Mouse (Mus musculus): ENCODE results near the gene Pkmyt1. TPM values are rescaled to one million over a fixed set of nuclear protein-coding genes. Genes with fewer than 3 reads are reported as not detected.
A peak's percentile ranks its signal among the peaks of the same experiment; 100 is the strongest.

Gene Pkmyt1
- polyA plus RNA-seq, 1 experiment from 2014 or later = 29.5 TPM

GRCm38 (mm10) chr17:23725477-23725876 lies 659 bp upstream of the Pkmyt1 start:
- Histone ChIP-seq H3K4me2 (ENCODE audit: low read depth, low read length) (peak overlapping the region; percentile 83), H3K27me3 (ENCODE audit: control insufficient read depth, insufficient read depth, low read length) (no peaks in the 10 kb centered on the region), H3K36me3 (replicated peaks; ENCODE audit: control insufficient read depth, insufficient read depth, low read depth, low read length) (no peaks in the 10 kb centered on the region), H3K4me1 (ENCODE audit: control insufficient read depth, insufficient read depth, low read length) (no peaks in the 10 kb centered on the region), H3K9ac (replicated peaks; ENCODE audit: low read length) (peak overlapping the region; percentile 46), H3K27ac (replicated peaks; ENCODE audit: low read depth, low read length) (no peak overlapping the region), H3K9me3 (replicated peaks; ENCODE audit: control insufficient read depth, low read length) (no peaks in the 10 kb centered on the region), H3K4me3 (ENCODE audit: low read depth, low read length) (peak overlapping the region; percentile 88; the same call in 1 of the 2 replicates)
- DNase-seq (ENCODE audit: low spot score) = no peak
- 61% methylated on average over 4 of the region's 4 CpGs for WGBS
- no peak for ATAC-seq (replicated peaks; ENCODE audit: insufficient number of reproducible peaks, low FRiP score, low TSS enrichment, low read depth)

GRCm38 (mm10) chr17:23726758-23727142 lies 614 bp downstream of the Pkmyt1 start:
- under 1% methylated on average over 20 of the region's 20 CpGs for WGBS
- H3K4me2 ChIP-seq (ENCODE audit: low read depth, low read length) = peak overlapping the region; percentile 83
- H3K27me3 ChIP-seq (ENCODE audit: control insufficient read depth, insufficient read depth, low read length) = no peaks in the 10 kb centered on the region
- peak overlapping the region; percentile 88 for H3K4me3 ChIP-seq (ENCODE audit: low read depth, low read length)
- ATAC-seq (replicated peaks; ENCODE audit: insufficient number of reproducible peaks, low FRiP score, low TSS enrichment, low read depth) = peak; percentile 82
- peak; percentile 80 for DNase-seq (ENCODE audit: low spot score)
- peak overlapping the region; percentile 70 for H3K27ac ChIP-seq (replicated peaks; ENCODE audit: low read depth, low read length)
- H3K9me3 ChIP-seq (replicated peaks; ENCODE audit: control insufficient read depth, low read length) = no peaks in the 10 kb centered on the region
- H3K9ac ChIP-seq (replicated peaks; ENCODE audit: low read length) = peak overlapping the region; percentile 79
- no peaks in the 10 kb centered on the region for H3K36me3 ChIP-seq (replicated peaks; ENCODE audit: control insufficient read depth, insufficient read depth, low read depth, low read length)
- no peaks in the 10 kb centered on the region for H3K4me1 ChIP-seq (ENCODE audit: control insufficient read depth, insufficient read depth, low read length)

- Histone ChIP-seq H3K9ac (replicated peaks; ENCODE audit: low read length) (no peak overlapping the region), H3K36me3 (replicated peaks; ENCODE audit: control insufficient read depth, insufficient read depth, low read depth, low read length) (no peaks in the 10 kb centered on the region), H3K27ac (replicated peaks; ENCODE audit: low read depth, low read length) (no peak overlapping the region), H3K4me1 (ENCODE audit: control insufficient read depth, insufficient read depth, low read length) (no peaks in the 10 kb centered on the region), H3K4me2 (ENCODE audit: low read depth, low read length) (no peak overlapping the region), H3K9me3 (replicated peaks; ENCODE audit: control insufficient read depth, low read length) (no peaks in the 10 kb centered on the region), H3K27me3 (ENCODE audit: control insufficient read depth, insufficient read depth, low read length) (no peaks in the 10 kb centered on the region; the same call in 1 of the 2 replicates), H3K4me3 (ENCODE audit: low read depth, low read length) (no peak overlapping the region)
- ATAC-seq (replicated peaks; ENCODE audit: insufficient number of reproducible peaks, low FRiP score, low TSS enrichment, low read depth) (no peak), DNase-seq (ENCODE audit: low spot score) (no peak)
- WGBS = 55% methylated on average over 1 of the region's 1 CpGs
These were observed 4.3 kb downstream of the Pkmyt1 start for GRCm38 (mm10) chr17:23730441-23730840.

GRCm38 (mm10) chr17:23734341-23734740 lies 8.2 kb downstream of the Pkmyt1 start:
- H3K4me2 ChIP-seq (ENCODE audit: low read depth, low read length) = no peak overlapping the region
- ATAC-seq (replicated peaks; ENCODE audit: insufficient number of reproducible peaks, low FRiP score, low TSS enrichment, low read depth) (no peak), DNase-seq (ENCODE audit: low spot score) (no peak)
- H3K9ac ChIP-seq (replicated peaks; ENCODE audit: low read length) = no peak overlapping the region
- no peaks in the 10 kb centered on the region for H3K9me3 ChIP-seq (replicated peaks; ENCODE audit: control insufficient read depth, low read length)
- peaks cover under 1% of the 10 kb centered on the region for H3K4me1 ChIP-seq (ENCODE audit: control insufficient read depth, insufficient read depth, low read length)
- no peaks in the 10 kb centered on the region for H3K36me3 ChIP-seq (replicated peaks; ENCODE audit: control insufficient read depth, insufficient read depth, low read depth, low read length)
- no peak overlapping the region for H3K4me3 ChIP-seq (ENCODE audit: low read depth, low read length)
- WGBS = 88% methylated on average over 1 of the region's 1 CpGs
- H3K27ac ChIP-seq (replicated peaks; ENCODE audit: low read depth, low read length) = no peak overlapping the region
- peaks cover 12% of the 10 kb centered on the region for H3K27me3 ChIP-seq (ENCODE audit: control insufficient read depth, insufficient read depth, low read length)

GRCm38 (mm10) chr17:23737493-23738445 lies 11.6 kb downstream of the Pkmyt1 start:
- WGBS = 62% methylated on average over 15 of the region's 15 CpGs
- Histone ChIP-seq H3K27me3 (ENCODE audit: control insufficient read depth, insufficient read depth, low read length) (peaks cover 42% of the 10 kb centered on the region), H3K4me1 (ENCODE audit: control insufficient read depth, insufficient read depth, low read length) (peaks cover 6% of the 10 kb centered on the region), H3K9me3 (replicated peaks; ENCODE audit: control insufficient read depth, low read length) (no peaks in the 10 kb centered on the region), H3K36me3 (replicated peaks; ENCODE audit: control insufficient read depth, insufficient read depth, low read depth, low read length) (no peaks in the 10 kb centered on the region), H3K4me2 (ENCODE audit: low read depth, low read length) (no peak overlapping the region), H3K9ac (replicated peaks; ENCODE audit: low read length) (no peak overlapping the region; the same call in 1 of the 2 replicates), H3K27ac (replicated peaks; ENCODE audit: low read depth, low read length) (no peak overlapping the region), H3K4me3 (ENCODE audit: low read depth, low read length) (no peak overlapping the region)
- no peak for DNase-seq (ENCODE audit: low spot score)
- 0 out of 2 replicates have a peak, but pooled peaks have one; percentile 2 for ATAC-seq (replicated peaks; ENCODE audit: insufficient number of reproducible peaks, low FRiP score, low TSS enrichment, low read depth)

GRCm38 (mm10) chr17:23738836-23739201 lies 12.7 kb downstream of the Pkmyt1 start:
- ATAC-seq (replicated peaks; ENCODE audit: insufficient number of reproducible peaks, low FRiP score, low TSS enrichment, low read depth) = no peak
- 30% methylated on average over 2 of the region's 2 CpGs for WGBS
- Histone ChIP-seq H3K27ac (replicated peaks; ENCODE audit: low read depth, low read length) (no peak overlapping the region), H3K27me3 (ENCODE audit: control insufficient read depth, insufficient read depth, low read length) (peaks cover 53% of the 10 kb centered on the region), H3K9me3 (replicated peaks; ENCODE audit: control insufficient read depth, low read length) (no peaks in the 10 kb centered on the region), H3K9ac (replicated peaks; ENCODE audit: low read length) (no peak overlapping the region), H3K4me2 (ENCODE audit: low read depth, low read length) (peak overlapping the region; percentile 97), H3K36me3 (replicated peaks; ENCODE audit: control insufficient read depth, insufficient read depth, low read depth, low read length) (no peaks in the 10 kb centered on the region), H3K4me1 (ENCODE audit: control insufficient read depth, insufficient read depth, low read length) (peaks cover 6% of the 10 kb centered on the region), H3K4me3 (ENCODE audit: low read depth, low read length) (peak overlapping the region; percentile 58)
- DNase-seq (ENCODE audit: low spot score) = no peak

GRCm38 (mm10) chr17:23739202-23740135 lies 13.3 kb downstream of the Pkmyt1 start:
- peak; percentile 23 for DNase-seq (ENCODE audit: low spot score)
- peaks cover 59% of the 10 kb centered on the region for H3K27me3 ChIP-seq (ENCODE audit: control insufficient read depth, insufficient read depth, low read length)

More at GRCm38 (mm10) chr17:23739202-23740135, 13.3 kb downstream of the Pkmyt1 start:
- H3K4me3 ChIP-seq (ENCODE audit: low read depth, low read length) = peak overlapping the region; percentile 58
- no peaks in the 10 kb centered on the region for H3K9me3 ChIP-seq (replicated peaks; ENCODE audit: control insufficient read depth, low read length)
- under 1% methylated on average over 48 of the region's 48 CpGs for WGBS
- peak overlapping the region; percentile 56 for H3K27ac ChIP-seq (replicated peaks; ENCODE audit: low read depth, low read length)
- H3K4me1 ChIP-seq (ENCODE audit: control insufficient read depth, insufficient read depth, low read length) = peaks cover 6% of the 10 kb centered on the region
- 0 out of 2 replicates have a peak, but pooled peaks have one; percentile 15 for ATAC-seq (replicated peaks; ENCODE audit: insufficient number of reproducible peaks, low FRiP score, low TSS enrichment, low read depth)
- peak overlapping the region; percentile 97 for H3K4me2 ChIP-seq (ENCODE audit: low read depth, low read length)
- peak overlapping the region; percentile 57 for H3K9ac ChIP-seq (replicated peaks; ENCODE audit: low read length)
- no peaks in the 10 kb centered on the region for H3K36me3 ChIP-seq (replicated peaks; ENCODE audit: control insufficient read depth, insufficient read depth, low read depth, low read length)
